Mouse (Mus musculus): Measurements from ENCODE around the gene Tcf20. TPM values are rescaled to one million over a fixed set of nuclear protein-coding genes. Genes with fewer than 3 reads are reported as not detected.

Tcf20 gene
- polyA plus RNA-seq, 1 experiment from 2014 or later, result 3.0 TPM

GRCm38 (mm10) chr15:82968449-82968848, 19.2 kb downstream of the Tcf20 start:
- no peak overlapping the region for H3K4me3 ChIP-seq (replicated peaks)
- peaks cover 53% of the 10 kb centered on the region for H3K27me3 ChIP-seq
- DNase-seq (no peak), ATAC-seq (ENCODE audit: low read depth) (no peak)
- H3K36me3 ChIP-seq, result no peaks in the 10 kb centered on the region
- H3K4me1 ChIP-seq (replicated peaks), result peaks cover 14% of the 10 kb centered on the region
- H3K9me3 ChIP-seq (replicated peaks), result no peaks in the 10 kb centered on the region
- H3K4me2 ChIP-seq, result peak overlapping the region; percentile 24; the same call in 1 of the 2 replicates
- WGBS (ENCODE audit: insufficient replicate concordance), result 5% methylated on average over 22 of the region's 22 CpGs
- no peak overlapping the region for H3K27ac ChIP-seq
- no peak overlapping the region for H3K9ac ChIP-seq

GRCm38 (mm10) chr15:82967947-82968346, 19.7 kb downstream of the Tcf20 start:
- Histone ChIP-seq H3K27ac (no peak overlapping the region), H3K36me3 (no peaks in the 10 kb centered on the region), H3K27me3 (peaks cover 58% of the 10 kb centered on the region), H3K4me3 (replicated peaks) (no peak overlapping the region), H3K9ac (no peak overlapping the region), H3K4me2 (no peak overlapping the region), H3K9me3 (replicated peaks) (no peaks in the 10 kb centered on the region), H3K4me1 (replicated peaks) (peaks cover 14% of the 10 kb centered on the region)
- ATAC-seq (ENCODE audit: low read depth) (no peak), DNase-seq (no peak)
- 29% methylated on average over 6 of the region's 6 CpGs for WGBS (ENCODE audit: insufficient replicate concordance)

- Histone ChIP-seq H3K36me3 (no peaks in the 10 kb centered on the region), H3K9ac (no peak overlapping the region), H3K27me3 (peaks cover 94% of the 10 kb centered on the region), H3K4me1 (replicated peaks) (peaks cover 21% of the 10 kb centered on the region), H3K27ac (no peak overlapping the region), H3K9me3 (replicated peaks) (no peaks in the 10 kb centered on the region), H3K4me3 (replicated peaks) (no peak overlapping the region), H3K4me2 (no peak overlapping the region)
- 67% methylated on average over 14 of the region's 14 CpGs for WGBS (ENCODE audit: insufficient replicate concordance)
- ATAC-seq (ENCODE audit: low read depth) (no peak), DNase-seq (no peak)
Observed at GRCm38 (mm10) chr15:82964266-82964825, 23.3 kb downstream of the Tcf20 start.

- Histone ChIP-seq H3K27ac (no peak overlapping the region), H3K9me3 (replicated peaks) (no peaks in the 10 kb centered on the region), H3K4me1 (replicated peaks) (peaks cover 16% of the 10 kb centered on the region), H3K4me3 (replicated peaks) (peak overlapping the region; percentile 36), H3K9ac (no peak overlapping the region), H3K4me2 (peak overlapping the region; percentile 63), H3K27me3 (peaks cover 97% of the 10 kb centered on the region), H3K36me3 (no peaks in the 10 kb centered on the region)
- 2% methylated on average over 42 of the region's 82 CpGs for WGBS (ENCODE audit: insufficient replicate concordance)
- no peak for ATAC-seq (ENCODE audit: low read depth)
- no peak for DNase-seq
Observed at GRCm38 (mm10) chr15:82963556-82964156, 24.0 kb downstream of the Tcf20 start.

GRCm38 (mm10) chr15:82963090-82963489, 24.6 kb downstream of the Tcf20 start:
- H3K9me3 ChIP-seq (replicated peaks), result no peaks in the 10 kb centered on the region
- 4% methylated on average over 20 of the region's 39 CpGs for WGBS (ENCODE audit: insufficient replicate concordance)
- H3K4me3 ChIP-seq (replicated peaks), result peak overlapping the region; percentile 49
- H3K27ac ChIP-seq, result no peak overlapping the region
- no peaks in the 10 kb centered on the region for H3K36me3 ChIP-seq
- peaks cover 97% of the 10 kb centered on the region for H3K27me3 ChIP-seq
- H3K4me2 ChIP-seq, result peak overlapping the region; percentile 63
- H3K9ac ChIP-seq, result 0 out of 2 replicates have a peak overlapping the region, but pooled peaks have one; percentile 29
- ATAC-seq (ENCODE audit: low read depth), result no peak
- peaks cover 14% of the 10 kb centered on the region for H3K4me1 ChIP-seq (replicated peaks)
- no peak for DNase-seq

GRCm38 (mm10) chr15:82962536-82962935, 25.1 kb downstream of the Tcf20 start:
- H3K9ac ChIP-seq, result no peak overlapping the region
- peaks cover 98% of the 10 kb centered on the region for H3K27me3 ChIP-seq
- peak overlapping the region; percentile 63 for H3K4me2 ChIP-seq
- no peak for ATAC-seq (ENCODE audit: low read depth)
- H3K27ac ChIP-seq, result no peak overlapping the region
- 35% methylated on average over 4 of the region's 4 CpGs for WGBS (ENCODE audit: insufficient replicate concordance)
- H3K9me3 ChIP-seq (replicated peaks), result no peaks in the 10 kb centered on the region
- H3K4me1 ChIP-seq (replicated peaks), result peaks cover 11% of the 10 kb centered on the region; the same call in 1 of the 2 replicates
- H3K4me3 ChIP-seq (replicated peaks), result no peak overlapping the region
- H3K36me3 ChIP-seq, result no peaks in the 10 kb centered on the region
- DNase-seq, result no peak

- no peak for ATAC-seq (ENCODE audit: low read depth)
- Histone ChIP-seq H3K4me1 (replicated peaks) (peaks cover 11% of the 10 kb centered on the region; the same call in 1 of the 2 replicates), H3K27ac (no peak overlapping the region), H3K4me3 (replicated peaks) (no peak overlapping the region), H3K27me3 (peaks cover 89% of the 10 kb centered on the region), H3K4me2 (peak overlapping the region; percentile 26; the same call in 1 of the 2 replicates), H3K9ac (no peak overlapping the region), H3K9me3 (replicated peaks) (no peaks in the 10 kb centered on the region), H3K36me3 (no peaks in the 10 kb centered on the region)
- 3% methylated on average over 23 of the region's 26 CpGs for WGBS (ENCODE audit: insufficient replicate concordance)
- no peak for DNase-seq
Observed at GRCm38 (mm10) chr15:82960786-82961561, 26.7 kb downstream of the Tcf20 start.

GRCm38 (mm10) chr15:82959151-82959550, 28.5 kb downstream of the Tcf20 start:
- Histone ChIP-seq H3K4me2 (no peak overlapping the region), H3K27ac (no peak overlapping the region), H3K27me3 (peaks cover 86% of the 10 kb centered on the region), H3K9me3 (replicated peaks) (no peaks in the 10 kb centered on the region), H3K36me3 (no peaks in the 10 kb centered on the region), H3K9ac (no peak overlapping the region), H3K4me1 (replicated peaks) (peaks cover 11% of the 10 kb centered on the region; the same call in 1 of the 2 replicates), H3K4me3 (replicated peaks) (no peak overlapping the region)
- DNase-seq (no peak), ATAC-seq (ENCODE audit: low read depth) (no peak)
- 28% methylated on average over 12 of the region's 12 CpGs for WGBS (ENCODE audit: insufficient replicate concordance)

- Histone ChIP-seq H3K9ac (no peak overlapping the region), H3K9me3 (replicated peaks) (no peaks in the 10 kb centered on the region), H3K27ac (no peak overlapping the region), H3K4me3 (replicated peaks) (no peak overlapping the region), H3K4me2 (no peak overlapping the region), H3K4me1 (replicated peaks) (peaks cover 11% of the 10 kb centered on the region; the same call in 1 of the 2 replicates), H3K27me3 (peaks cover 86% of the 10 kb centered on the region), H3K36me3 (no peaks in the 10 kb centered on the region)
- ATAC-seq (ENCODE audit: low read depth), result no peak
- no peak for DNase-seq
- WGBS (ENCODE audit: insufficient replicate concordance), result 14% methylated on average over 16 of the region's 16 CpGs
Observed at GRCm38 (mm10) chr15:82958253-82958701, 29.4 kb downstream of the Tcf20 start.

- Histone ChIP-seq H3K4me2 (no peak overlapping the region), H3K27ac (no peak overlapping the region), H3K36me3 (no peaks in the 10 kb centered on the region), H3K4me1 (replicated peaks) (peaks cover 11% of the 10 kb centered on the region; the same call in 1 of the 2 replicates), H3K27me3 (peaks cover 86% of the 10 kb centered on the region), H3K4me3 (replicated peaks) (no peak overlapping the region), H3K9me3 (replicated peaks) (no peaks in the 10 kb centered on the region), H3K9ac (no peak overlapping the region)
- WGBS (ENCODE audit: insufficient replicate concordance), result 17% methylated on average over 4 of the region's 4 CpGs
- ATAC-seq (ENCODE audit: low read depth) (peak; percentile 39; the same call in 1 of the 2 replicates), DNase-seq (no peak)
Observed at GRCm38 (mm10) chr15:82956721-82957120, 31.0 kb downstream of the Tcf20 start.

- no peak overlapping the region for H3K4me3 ChIP-seq (replicated peaks)
- H3K9me3 ChIP-seq (replicated peaks), result no peaks in the 10 kb centered on the region
- no peaks in the 10 kb centered on the region for H3K36me3 ChIP-seq
- H3K27me3 ChIP-seq, result peaks cover 86% of the 10 kb centered on the region
- H3K27ac ChIP-seq, result no peak overlapping the region
- 38% methylated on average over 3 of the region's 3 CpGs for WGBS (ENCODE audit: insufficient replicate concordance)
- no peak for DNase-seq
- no peak for ATAC-seq (ENCODE audit: low read depth)
- no peak overlapping the region for H3K9ac ChIP-seq
- H3K4me1 ChIP-seq (replicated peaks), result peaks cover 11% of the 10 kb centered on the region; the same call in 1 of the 2 replicates
- H3K4me2 ChIP-seq, result no peak overlapping the region
Observed at GRCm38 (mm10) chr15:82956310-82956709, 31.4 kb downstream of the Tcf20 start.

Data from liver, embryonic 13.5 days (tissue).